Mouse (Mus musculus) spleen, embryonic (tissue): ENCODE measurements around the gene Slc44a2.

Experiments used
- CTCF ChIA-PET: fragments of 350-600 bp; sonication (Branson Sonifier 250); formaldehyde crosslinking; loops from one replicate; lab custom pipeline; 2022; lab: Charles Lee

Gene Slc44a2

GRCm38 (mm10) chr9:21292271-21292670 is 28.2 kb upstream of the Slc44a2 start:
- CTCF ChIA-PET: interaction anchor here (0.6 kb wide), 1 partner anchor 21 kb away, joined by 4 read pairs; no protein-coding TSS in a partner anchor

- CTCF ChIA-PET: interaction anchor here (0.6 kb wide), 1 partner anchor 228 kb away, joined by 3 read pairs; no protein-coding TSS in a partner anchor
Observed at GRCm38 (mm10) chr9:21299014-21299413, 21.5 kb upstream of the Slc44a2 start.

GRCm38 (mm10) chr9:21305065-21305464 is 15.4 kb upstream of the Slc44a2 start:
- CTCF ChIA-PET: no interaction called here

DNA sequence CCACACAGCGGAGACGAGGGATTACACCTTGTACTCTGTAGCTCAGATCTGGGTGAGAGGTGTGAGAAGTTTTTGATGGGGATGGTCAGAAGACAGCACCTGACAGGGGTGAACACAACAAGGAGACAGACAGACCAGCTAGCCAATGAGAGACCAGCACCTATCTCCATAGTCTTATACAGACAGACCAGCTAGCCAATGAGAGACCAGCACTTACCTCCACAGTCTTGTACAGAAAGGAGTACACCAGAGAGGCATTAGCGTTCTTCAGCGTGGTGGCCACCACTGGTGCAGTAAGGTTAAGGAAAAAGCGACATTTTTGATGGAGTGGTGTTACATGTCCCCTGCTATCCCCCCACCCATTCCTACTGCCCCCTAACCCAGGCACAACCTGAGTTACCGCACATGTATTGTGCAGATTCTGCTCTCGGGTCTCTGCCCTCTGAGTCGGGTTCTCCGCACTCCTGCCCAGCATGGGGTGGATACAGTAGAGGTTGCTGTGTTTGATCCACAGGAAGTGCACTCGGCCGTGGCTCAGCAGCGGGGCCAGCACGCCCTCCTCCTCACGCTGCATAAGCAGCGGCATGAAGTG is 11.3 kb upstream of the Slc44a2 start:
- CTCF ChIA-PET: interaction anchor here (1.5 kb wide), 1 partner anchor 49 kb away, joined by 4 read pairs; no protein-coding TSS in a partner anchor

- CTCF ChIA-PET: interaction anchor here (0.6 to 1.0 kb wide), 4 partner anchors 21 to 428 kb away, joined by 3 to 7 read pairs (median 4); no protein-coding TSS in a partner anchor
Observed at GRCm38 (mm10) chr9:21311695-21312094, 8.8 kb upstream of the Slc44a2 start.

- CTCF ChIA-PET: no interaction called here
Observed at GRCm38 (mm10) chr9:21312134-21312533, 8.4 kb upstream of the Slc44a2 start, which contains the start of gene Ap1m2. TSS of gene Ap1m2 (minus strand) at chr9:21312337.

DNA sequence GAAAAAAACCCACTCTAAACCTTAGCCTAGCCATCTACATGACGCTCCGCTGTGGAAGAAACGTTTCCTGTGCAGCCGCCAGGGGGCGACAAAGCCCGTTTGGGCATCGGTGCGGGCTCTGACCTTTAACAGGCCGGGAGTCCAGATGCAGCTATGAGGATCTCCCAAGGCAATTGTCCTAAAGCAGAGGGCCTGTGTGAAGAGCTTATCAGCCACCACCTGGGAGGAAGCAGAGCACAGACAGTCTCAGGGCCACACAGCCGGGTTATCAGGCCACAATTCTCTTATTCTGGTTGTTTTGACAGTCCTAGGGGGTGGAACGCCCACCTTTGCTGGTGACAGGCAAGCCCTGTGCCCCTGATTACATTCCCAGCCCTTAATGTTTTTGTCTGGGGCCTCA is 7.1 kb upstream of the Slc44a2 start:
- CTCF ChIA-PET: interaction anchor here (0.6 to 2.4 kb wide), 7 partner anchors 10 to 109 kb away, joined by 3 to 22 read pairs (median 5); partner anchors contain the start of gene Keap1

- CTCF ChIA-PET: interaction anchor here (0.6 to 2.4 kb wide), 7 partner anchors 9 to 188 kb away, joined by 3 to 10 read pairs (median 5); no protein-coding TSS in a partner anchor
Observed at GRCm38 (mm10) chr9:21314367-21315140, 5.9 kb upstream of the Slc44a2 start.

DNA sequence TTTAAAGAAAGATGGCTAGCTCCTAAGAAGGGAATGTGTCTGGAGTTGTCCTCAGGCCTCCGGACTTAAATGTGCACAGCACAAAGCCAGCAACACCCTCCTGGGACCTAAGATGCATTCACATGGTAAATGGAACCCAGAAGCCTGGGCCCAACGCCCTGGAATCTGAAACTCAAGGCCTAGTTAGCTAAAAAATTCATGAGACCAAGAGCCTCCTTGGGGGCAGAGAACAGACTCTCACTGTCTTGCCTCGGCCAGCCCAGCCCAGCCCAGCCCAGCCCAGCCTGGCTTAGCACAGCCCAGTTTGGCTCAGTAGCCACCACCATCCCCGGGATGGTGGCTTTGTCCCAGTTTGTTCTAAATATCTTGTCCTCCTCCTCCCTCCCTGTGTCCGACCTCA is 5.1 kb upstream of the Slc44a2 start:
- CTCF ChIA-PET: interaction anchor here (0.6 to 1.9 kb wide), 5 partner anchors 10 to 85 kb away, joined by 3 to 16 read pairs (median 4); no protein-coding TSS in a partner anchor

GRCm38 (mm10) chr9:21316696-21317095 is 3.8 kb upstream of the Slc44a2 start:
- CTCF ChIA-PET: interaction anchor here (0.7 kb wide), 1 partner anchor 8 kb away, joined by 3 read pairs; no protein-coding TSS in a partner anchor

GRCm38 (mm10) chr9:21318792-21319191 is 1.7 kb upstream of the Slc44a2 start:
- CTCF ChIA-PET: no interaction called here

DNA sequence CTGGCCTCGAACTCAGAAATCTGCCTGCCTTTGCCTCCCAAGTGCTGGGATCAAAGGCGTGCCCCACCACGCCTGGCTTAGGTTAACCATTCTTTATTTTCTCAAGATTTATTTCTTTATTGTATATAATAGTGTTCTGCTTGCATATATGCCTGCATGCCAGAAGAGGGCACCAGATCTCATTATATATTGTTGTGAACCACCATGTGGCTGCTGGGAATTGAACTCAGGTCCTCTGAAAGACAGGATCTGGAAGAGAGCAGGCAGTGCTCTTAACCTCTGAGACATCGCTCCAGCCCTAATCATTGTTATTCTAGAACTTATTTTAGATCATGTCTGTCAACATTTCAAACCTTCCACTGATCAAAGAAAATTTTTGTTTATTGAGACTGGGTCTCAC is 995 bp upstream of the Slc44a2 start:
- CTCF ChIA-PET: no interaction called here

DNA sequence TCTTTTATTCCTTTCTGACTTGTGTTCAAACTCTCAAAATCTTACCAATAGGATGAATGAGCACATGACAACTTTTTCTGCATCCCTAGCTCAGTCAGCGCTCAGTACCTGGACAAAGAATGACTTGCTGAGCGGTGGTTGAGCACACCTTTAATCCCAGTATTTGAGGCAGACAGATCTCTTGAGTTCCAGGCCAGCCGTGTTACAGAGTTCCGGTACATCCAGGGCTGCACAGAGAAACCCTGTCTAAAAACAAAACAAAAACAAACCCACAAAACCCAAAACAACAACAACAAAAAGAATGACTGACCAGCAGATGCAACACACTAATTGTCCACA is 249 bp upstream of the Slc44a2 start:
- CTCF ChIA-PET: no interaction called here

GRCm38 (mm10) chr9:21321513-21321835 is 976 bp downstream of the Slc44a2 start:
- CTCF ChIA-PET: interaction anchor here (1.0 kb wide), 1 partner anchor 11 kb away, joined by 4 read pairs; no protein-coding TSS in a partner anchor

GRCm38 (mm10) chr9:21322211-21322916 is 1.9 kb downstream of the Slc44a2 start:
- CTCF ChIA-PET: no interaction called here

DNA sequence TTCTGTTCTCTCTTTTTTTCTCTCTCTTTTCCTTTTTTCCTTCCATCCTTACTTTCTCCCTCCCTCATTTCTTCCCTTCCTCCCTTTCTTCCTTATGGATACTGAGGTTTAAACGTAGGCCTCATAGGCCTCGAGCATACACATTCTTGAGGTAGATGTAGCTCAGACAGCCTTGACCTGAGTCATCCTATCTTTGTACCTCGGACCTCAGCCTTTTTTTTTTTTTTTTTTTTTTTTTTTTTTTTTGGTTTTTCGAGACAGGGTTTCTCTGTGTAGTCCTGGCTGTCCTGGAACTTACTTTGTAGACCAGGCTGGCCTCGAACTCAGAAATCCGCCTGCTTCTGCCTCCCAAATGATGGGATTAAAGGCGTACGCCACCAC is 2.4 kb downstream of the Slc44a2 start:
- CTCF ChIA-PET: interaction anchor here (0.9 kb wide), 1 partner anchor 9 kb away, joined by 7 read pairs; no protein-coding TSS in a partner anchor

DNA sequence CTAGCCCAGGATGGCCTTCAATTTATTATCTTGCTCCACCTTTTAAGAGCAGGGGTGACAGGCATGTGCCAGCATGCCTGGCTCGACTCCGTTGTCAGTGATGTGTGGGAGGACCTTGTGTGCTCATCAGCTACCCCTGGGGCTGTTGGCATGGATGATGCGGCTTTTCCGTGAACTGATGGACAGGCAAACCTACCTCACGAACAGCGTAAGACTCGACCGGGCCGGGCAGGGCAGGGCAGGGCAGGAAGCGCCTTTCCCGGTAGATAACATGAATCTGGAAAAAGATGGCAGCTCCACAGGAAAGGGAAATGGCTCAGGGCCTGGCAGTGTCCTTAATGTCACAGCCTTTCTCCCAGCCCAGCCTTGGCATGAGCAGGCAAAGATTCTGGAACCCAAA is 3.8 kb downstream of the Slc44a2 start:
- CTCF ChIA-PET: interaction anchor here (1.1 kb wide), 1 partner anchor 13 kb away, joined by 3 read pairs; no protein-coding TSS in a partner anchor

DNA sequence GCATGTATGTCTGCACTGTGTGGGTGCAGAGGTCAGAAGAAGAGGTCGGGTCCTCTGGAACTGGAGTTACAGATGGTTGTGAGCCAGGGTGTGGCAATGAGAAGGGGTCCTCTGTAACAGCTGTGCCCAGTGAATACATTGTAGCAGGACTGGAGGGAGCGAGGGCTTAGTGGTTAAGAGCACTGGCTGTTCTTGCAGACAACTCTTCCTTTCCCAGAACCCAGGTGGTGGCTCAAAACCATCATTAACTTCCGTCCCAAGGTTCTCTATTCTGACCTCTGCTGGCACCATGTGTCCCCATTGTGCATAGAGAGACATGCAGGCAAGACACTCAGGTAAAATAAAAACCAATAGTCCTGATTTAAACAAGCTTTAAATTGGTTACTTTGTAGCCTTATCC is 7.1 kb downstream of the Slc44a2 start:
- CTCF ChIA-PET: interaction anchor here (0.6 to 1.5 kb wide), 2 partner anchors 13 to 27 kb away, joined by 3 to 5 read pairs; no protein-coding TSS in a partner anchor

- CTCF ChIA-PET: interaction anchor here (0.6 to 0.9 kb wide), 2 partner anchors 9 to 27 kb away, joined by 3 read pairs; no protein-coding TSS in a partner anchor
Observed at GRCm38 (mm10) chr9:21328041-21328440, 7.5 kb downstream of the Slc44a2 start.

DNA sequence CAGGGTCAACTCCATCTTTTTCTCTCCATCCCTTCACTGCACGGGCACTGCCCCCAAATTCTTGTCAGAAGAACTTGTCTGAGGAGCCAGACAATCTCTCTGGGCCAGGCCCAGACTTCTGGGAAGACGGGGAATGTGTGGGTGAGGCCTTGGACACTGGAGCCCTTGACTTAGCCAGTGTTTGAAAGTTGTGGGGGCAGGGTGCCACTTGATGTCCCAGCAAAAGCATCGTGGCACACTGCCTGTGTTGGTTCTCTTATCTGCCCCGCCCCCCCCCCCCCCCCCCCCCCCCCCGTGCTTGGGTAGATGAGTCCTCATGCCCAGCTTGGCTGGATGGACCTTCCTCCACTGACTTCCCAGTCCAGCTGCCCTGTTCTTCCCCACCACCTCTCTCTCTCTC is 8.5 kb downstream of the Slc44a2 start:
- CTCF ChIA-PET: no interaction called here

DNA sequence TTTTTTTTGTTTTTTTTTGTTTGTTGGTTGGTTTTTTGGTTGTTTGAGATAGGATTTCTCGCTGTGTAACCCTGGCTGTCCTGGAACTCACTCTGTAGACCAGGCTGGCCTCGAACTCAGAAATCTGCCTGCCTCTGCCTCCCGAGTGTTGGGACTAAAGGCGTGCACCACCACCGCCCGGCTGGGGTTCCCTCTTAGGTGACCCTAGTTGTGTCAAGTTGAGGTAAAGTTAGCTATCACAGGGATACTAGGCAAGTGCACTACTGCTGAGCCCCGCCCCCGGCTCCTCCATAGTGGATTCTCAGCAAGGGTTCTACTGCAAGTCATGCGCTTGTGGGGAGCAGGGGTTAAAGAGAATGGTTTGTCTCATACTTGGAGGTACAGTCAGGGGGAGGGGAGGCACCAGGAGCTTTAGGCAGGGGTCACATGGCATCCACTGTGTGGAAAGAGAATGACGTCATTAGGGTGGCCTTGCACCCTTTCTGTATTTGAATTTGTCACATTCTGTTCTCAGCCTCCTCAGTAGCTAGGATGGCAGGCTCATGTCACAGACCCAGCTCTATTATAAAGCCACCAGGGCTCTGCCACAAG is 9.3 kb downstream of the Slc44a2 start:
- CTCF ChIA-PET: interaction anchor here (0.6 kb wide), 1 partner anchor 37 kb away, joined by 11 read pairs; no protein-coding TSS in a partner anchor
